Mouse (Mus musculus) megakaryocyte progenitor cell, adult 5-6 weeks (primary cell): ENCODE data around the gene Ube4a. TPM values are rescaled to one million over a fixed set of nuclear protein-coding genes. Genes with fewer than 3 reads are reported as not detected.

Experiments used
- ATAC-seq: replicated peaks from 2 replicates; pipeline ENCODE4 v1.8.0; 2016; ENCODE audit warnings: mild to moderate bottlenecking, moderate TSS enrichment, inconsistent platforms; ENCODE audit not compliant: poor library complexity
- total RNA-seq, 2 experiments: library from RNA; stranded (forward) in 1 of 2; stranded (reverse) in 1 of 2; fragments of 157-497, 149-512 nt in 1 of 2; fragments of 200-1000 nt in 1 of 2; gene quantifications; 2 replicates each; pipeline versions ENCODE4 v1.2.3 to v1.2.4; 2015 to 2017

Ube4a gene
- total RNA-seq, 2 experiments from 2014 or later, result 32.4 to 48.1 TPM

GRCm38 (mm10) chr9:44904964-44905363 lies 60.4 kb downstream of the Ube4a start:
- ATAC-seq, result peak; percentile 83

GRCm38 (mm10) chr9:44903856-44904255 lies 61.5 kb downstream of the Ube4a start:
- ATAC-seq, result no peak

DNA sequence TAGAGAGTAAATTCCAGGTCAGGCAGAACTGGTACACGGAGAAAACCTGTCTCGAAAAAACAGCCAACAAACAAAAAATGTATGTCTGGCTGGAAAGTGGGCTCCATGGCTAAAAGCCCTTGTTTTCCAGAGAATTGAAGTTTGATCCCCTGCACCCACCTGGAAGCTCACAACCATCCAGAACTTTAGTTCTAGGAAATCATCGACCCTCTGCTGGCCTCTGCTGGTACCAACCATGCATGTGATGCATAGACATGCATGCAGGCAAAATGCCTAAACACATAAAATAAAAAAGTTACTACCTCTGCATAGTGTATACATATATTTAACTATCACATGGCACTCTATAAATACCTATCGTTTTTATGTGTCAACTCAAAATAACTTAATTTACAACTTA lies 65.0 kb downstream of the Ube4a start:
- ATAC-seq, result no peak

DNA sequence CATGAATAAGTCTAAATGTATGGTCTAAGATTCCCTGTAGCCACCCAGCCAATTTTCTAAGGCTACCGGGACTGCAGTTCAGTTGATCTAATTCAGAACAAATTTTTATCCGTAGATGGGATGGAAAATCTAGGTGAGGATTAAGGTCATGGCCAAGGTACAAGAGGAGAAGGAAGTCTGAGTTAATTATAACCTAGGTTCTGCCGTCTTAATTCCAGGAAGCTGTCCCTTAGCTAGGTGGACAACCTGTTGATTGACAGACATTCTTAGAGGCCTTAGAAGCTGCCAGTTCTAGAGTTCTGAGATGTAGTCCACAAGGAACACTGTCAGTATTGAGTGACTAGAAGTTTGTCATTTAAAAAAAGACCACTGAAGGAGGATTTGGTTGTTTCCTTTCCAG lies 65.7 kb downstream of the Ube4a start:
- ATAC-seq, result no peak

DNA sequence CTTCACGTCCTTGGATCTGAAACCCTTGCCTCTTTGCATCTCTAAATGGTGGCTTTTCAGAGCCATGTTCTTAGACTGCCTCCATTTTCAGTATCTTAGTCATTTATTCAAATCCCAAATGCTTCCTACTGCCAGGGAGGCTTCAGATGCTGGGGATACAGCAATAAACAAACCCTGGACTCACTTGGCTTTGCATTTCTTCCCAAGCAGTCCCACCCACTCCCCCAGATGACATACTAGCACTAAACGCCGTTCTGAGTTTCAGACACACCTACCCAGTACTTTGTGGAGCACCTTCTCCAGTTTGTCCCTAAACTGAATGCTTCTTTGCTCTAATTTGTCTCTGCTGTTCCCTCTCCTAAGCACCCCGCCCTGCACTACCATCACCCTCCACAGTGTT lies 68.4 kb downstream of the Ube4a start:
- no peak for ATAC-seq

GRCm38 (mm10) chr9:44892664-44893063 lies 72.7 kb downstream of the Ube4a start:
- no peak for ATAC-seq

DNA sequence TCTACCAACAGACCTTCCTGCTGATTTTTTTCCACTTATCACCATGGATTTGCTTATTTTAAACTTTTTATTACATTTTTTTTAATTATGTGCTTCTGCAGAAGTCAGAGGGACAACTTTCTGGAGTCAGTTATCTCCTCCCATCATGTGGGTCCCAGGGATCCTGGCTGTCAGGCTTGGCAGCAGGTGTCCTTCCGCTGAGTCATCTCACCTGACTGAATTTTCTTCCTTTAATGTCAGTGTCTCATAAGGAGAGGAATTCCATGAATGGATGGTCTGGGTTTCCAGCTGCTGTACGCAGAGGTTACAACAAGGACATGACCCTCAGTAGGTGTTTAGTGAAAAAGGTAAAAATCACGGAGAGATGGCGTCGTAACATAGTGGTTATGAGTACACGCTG lies 74.2 kb downstream of the Ube4a start:
- ATAC-seq, result no peak

- no peak for ATAC-seq
These were observed 75.3 kb downstream of the Ube4a start for GRCm38 (mm10) chr9:44890122-44890521.

DNA sequence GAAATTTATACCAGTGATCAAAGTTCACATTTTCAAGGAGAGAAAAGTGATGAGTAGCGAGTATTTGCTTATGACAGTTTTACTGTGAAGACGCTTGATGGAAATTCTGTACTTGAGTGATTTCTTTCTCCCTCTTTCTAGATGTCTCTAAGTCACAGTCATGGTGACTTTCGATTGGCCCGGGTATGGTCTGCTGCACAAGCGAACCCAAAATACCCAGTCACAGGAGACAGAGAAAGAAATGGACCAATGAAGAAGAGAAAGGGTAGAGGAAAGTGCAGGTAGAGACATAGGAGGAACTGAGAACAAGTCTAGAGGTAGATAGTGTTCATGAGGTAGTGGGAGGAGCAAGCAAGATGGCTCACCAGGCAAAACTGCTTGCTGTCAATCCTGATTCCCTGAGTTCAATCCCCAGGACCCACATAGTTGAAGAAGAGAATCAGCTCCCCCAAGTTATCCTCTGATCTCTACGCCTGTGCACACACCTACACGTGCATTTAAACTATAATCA lies 77.2 kb downstream of the Ube4a start:
- ATAC-seq, result no peak

DNA sequence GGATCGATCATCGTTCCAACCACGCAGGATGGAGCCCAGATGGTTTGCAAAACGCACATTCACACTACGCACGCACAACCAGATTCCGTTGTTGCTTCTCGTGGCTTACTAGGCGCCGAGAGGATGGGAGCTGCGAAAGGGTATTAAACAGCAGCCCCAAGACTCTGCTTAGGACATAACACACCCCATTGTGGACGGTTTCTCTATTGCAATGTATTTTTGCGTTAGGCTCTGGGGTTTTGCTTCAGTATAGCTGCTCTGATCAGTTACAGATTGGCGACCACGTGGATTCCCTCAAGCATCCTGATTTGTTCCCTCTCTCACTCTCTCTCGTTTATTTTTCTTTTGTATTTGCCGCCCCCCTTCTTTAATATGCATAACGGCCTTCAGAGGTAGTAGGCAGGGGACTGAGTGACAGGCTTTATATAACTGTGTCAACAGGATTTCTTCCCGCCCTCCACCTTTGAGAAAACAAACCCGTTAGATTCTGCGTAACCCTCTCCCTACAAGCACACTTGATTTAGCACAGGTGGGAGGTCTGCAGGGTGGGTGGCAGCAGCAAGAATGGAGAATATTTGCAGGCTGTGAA lies 82.3 kb downstream of the Ube4a start:
- ATAC-seq, result 0 out of 2 replicates have a peak, but pooled peaks have one; percentile 2

- ATAC-seq, result peak; percentile 43
These were observed 82.9 kb downstream of the Ube4a start for GRCm38 (mm10) chr9:44882436-44882980.

GRCm38 (mm10) chr9:44881941-44882435 lies 83.4 kb downstream of the Ube4a start:
- ATAC-seq, result peak; percentile 40

GRCm38 (mm10) chr9:44881221-44881871 lies 84.1 kb downstream of the Ube4a start, which contains the start of gene Kmt2a:
Gene Kmt2a (minus strand): TSS chr9:44881296.
- ATAC-seq, result peak; percentile 83

DNA sequence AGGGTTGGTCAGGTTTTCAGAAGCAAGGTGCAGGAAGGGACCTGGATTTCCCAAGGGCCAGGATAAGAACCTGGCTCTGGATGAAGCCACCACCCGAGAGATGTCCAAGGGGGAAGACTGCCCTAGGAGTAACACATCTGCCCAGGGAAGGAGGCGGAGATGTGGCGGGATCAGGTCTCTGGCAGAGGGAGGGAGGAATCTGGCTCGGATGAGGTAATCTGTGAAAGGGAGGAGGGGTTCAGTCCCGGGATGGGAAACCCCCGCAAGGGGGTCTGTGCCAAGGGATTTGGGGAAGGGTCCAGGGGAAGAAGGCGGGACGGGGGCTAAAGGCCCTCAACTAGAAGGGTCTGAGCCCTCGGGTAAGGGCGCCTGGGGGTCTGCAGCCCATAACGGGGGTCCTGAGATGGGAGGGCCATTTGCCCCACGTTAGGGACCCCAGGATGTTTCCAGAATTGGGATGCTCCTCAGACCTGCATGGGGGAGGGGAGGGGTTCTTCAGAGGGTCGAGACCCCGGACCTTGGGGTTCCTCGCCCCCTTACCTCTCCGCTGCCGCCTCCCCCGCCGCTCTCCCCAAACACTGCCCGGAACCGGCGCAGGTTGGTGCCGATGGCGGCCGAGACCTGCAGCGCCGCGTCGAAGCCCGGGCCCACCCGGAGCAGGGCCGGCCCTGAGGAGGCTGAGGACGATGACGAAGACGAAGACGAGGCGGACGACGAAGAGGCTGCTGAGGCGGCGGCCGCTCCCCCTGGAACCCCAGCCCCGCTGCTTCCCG lies 84.9 kb downstream of the Ube4a start:
- no peak for ATAC-seq

DNA sequence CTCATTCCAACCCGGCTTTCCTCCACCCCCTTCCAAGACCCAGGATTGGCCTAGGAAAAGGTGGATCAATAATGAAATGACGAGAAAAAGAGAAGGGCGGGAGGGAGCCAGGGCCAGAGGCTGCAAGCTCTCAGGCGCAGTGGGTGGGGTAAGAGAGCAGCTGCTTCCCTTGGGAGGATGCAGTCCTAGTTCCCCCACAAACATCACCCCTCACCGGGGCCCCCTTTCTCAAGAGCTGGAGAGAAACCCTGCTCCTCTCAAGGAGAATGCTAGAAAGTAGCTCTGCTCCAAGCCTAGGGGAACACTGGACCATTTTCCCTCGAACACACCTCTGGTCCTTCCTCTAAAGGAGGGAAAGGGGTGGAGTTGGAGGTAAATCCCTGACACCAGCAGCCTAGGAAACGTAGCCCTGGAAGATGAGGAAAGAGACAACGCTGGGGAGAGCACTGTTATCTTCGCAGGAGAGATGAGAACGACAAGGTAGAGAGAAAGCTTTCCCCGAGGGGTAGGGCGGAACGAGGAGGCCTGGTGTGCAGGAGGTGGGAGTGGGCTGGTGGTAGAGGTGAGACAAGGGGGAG lies 85.6 kb downstream of the Ube4a start:
- ATAC-seq, result no peak

- ATAC-seq, result no peak
These were observed 86.5 kb downstream of the Ube4a start for GRCm38 (mm10) chr9:44878776-44879500.

DNA sequence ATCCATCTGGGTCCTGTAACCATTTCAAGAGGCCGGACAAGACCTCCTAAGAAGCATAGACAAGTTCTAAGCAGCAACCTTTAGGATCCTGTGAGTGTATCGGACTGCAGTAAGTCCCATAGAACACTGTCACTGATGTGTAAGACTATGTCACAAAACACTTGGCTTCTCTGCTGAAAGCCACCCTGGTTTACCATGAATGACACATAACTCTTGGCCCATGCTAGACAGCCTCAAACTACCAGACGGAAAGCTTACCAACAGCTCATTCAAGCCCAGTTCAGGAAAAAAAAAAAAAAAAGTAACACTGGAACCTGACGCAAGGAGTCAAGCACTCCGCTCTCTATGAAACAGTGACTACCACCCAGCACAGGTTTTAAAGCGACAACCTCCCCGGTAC lies 87.7 kb downstream of the Ube4a start:
- no peak for ATAC-seq

DNA sequence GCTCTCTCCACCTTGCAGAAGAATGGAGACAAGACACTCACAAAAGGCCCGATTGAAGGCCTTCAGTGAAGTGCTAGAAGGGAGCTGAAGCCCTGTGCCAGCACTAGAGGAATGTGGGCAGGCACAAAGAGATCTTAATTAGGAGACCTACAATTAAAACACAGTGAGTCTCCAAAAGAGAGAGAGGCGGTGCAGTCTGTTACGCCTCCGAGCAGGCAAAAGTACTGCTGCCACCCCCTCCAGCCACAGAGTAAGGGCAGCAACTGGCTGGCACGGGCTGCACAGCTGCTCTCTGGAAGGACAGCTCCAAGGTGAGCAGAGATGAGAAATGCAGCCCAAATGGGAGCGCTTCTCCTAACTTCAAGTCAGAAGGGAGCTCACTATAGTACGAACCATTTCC lies 89.9 kb downstream of the Ube4a start:
- ATAC-seq, result no peak

GRCm38 (mm10) chr9:44874198-44874597 lies 91.2 kb downstream of the Ube4a start:
- no peak for ATAC-seq

DNA sequence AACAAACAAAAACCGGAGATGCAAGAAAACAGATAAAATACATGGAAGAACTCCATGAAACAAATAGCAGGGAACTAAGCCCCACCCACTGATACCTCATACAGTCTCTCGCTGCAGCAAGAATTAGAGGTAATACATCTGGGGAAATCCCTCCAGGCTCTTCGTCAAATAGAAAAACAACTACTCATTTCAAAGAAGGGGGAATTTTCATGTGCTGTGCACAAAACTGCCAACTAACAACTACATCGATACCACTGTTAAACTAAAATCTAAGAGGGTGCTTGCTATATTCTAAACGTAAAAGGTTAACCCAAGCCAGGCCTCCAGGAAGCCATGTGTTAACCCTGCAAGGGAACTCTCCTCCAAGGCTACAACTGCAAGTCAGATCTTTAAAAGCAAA lies 91.7 kb downstream of the Ube4a start:
- no peak for ATAC-seq
